Mouse (Mus musculus): ENCODE measurements around the gene Bace1.
"Not testable (repeated sequence)": the region's sequence is repeated elsewhere in the genome, so short reads cannot be mapped to it uniquely, and the experiment has no call there.

The Bace1 gene

GRCm38 (mm10) chr9:45839139-45839981, 980 bp downstream of the Bace1 start:
- peak; percentile 28 for DNase-seq

DNA sequence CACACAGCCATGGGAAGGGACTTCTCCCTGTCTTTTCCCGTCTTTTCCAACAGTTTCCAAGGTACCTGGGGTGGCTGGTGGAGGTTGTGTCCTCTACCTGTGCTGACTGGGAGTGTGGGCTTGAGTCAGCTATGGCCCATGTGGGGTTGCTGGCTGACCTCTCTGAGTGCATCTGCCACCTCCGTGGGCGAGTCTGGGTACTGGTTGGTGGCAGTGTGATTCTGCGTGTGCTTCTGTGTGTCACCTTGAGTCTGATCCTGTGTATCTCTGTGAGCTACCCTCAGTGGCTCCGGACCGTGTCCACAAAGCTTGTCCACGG, 1.6 kb downstream of the Bace1 start:
- DNase-seq: no peak

DNA sequence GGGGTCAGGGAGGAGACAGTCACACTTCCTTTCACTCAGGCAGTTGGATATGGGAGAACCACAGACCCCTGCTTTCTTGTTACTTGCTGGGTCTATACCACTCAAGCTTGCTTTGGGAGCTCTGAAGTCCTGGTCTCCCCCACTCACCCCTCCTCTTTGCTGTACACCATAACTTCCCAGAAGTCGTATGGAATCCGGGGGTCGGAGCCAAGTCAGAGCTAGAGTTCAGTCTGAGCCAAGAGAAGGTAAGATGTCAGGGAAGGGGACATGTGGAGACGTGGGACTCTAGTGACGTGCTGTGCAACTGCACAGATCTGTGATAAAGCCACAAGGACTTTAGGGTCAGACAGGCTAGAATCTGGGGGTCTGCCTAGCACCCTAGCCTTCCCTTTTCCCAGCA, 2.0 kb downstream of the Bace1 start:
- no peak for DNase-seq

- DNase-seq: no peak
These were observed 3.1 kb downstream of the Bace1 start for GRCm38 (mm10) chr9:45841458-45841857.

DNA sequence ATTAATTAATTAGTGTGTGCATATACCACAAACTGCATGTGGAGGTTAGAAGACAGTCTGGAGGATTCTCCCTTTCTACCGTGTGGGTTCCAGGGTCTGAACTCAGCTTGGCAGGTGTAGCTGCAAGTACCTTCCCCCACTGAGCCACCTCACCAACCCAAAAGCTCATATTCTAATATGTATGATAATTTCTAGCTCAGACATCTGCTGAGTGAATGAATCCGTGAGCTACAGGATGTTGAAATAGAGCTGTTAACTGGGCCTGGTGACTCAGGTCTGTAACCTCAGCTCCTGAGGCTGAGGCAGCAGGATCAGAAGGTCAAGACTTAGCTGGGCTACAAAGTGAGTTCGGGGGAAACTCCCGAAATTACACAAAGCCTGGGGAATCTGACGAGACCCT, 4.6 kb downstream of the Bace1 start:
- DNase-seq: no peak

DNA sequence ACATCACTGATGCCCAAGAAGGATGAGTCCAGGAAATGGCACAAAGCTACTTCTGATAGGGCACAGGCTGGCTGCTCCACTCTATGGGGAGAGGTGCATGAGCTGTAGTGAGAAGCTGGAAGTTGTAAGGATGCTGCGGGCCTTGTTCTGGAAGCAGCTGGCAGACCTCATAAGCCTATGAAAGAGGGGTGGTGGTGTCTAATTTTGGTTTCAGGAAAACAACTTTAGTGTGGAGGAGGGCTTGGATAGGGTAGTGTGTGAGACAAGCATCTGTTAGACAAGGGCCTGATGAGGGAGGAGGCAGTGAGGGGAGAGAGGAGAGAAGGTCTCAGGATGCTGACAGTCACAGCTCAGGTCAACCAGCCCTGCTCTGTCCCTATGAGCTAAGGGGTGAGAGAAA, 5.4 kb downstream of the Bace1 start:
- DNase-seq: no peak

- DNase-seq: no peak
These were observed 7.2 kb downstream of the Bace1 start for GRCm38 (mm10) chr9:45845541-45845940.

- DNase-seq: not testable (repeated sequence)
These were observed 7.8 kb downstream of the Bace1 start for GRCm38 (mm10) chr9:45846176-45846575.

GRCm38 (mm10) chr9:45846891-45847460, 8.6 kb downstream of the Bace1 start:
- DNase-seq: no peak

DNA sequence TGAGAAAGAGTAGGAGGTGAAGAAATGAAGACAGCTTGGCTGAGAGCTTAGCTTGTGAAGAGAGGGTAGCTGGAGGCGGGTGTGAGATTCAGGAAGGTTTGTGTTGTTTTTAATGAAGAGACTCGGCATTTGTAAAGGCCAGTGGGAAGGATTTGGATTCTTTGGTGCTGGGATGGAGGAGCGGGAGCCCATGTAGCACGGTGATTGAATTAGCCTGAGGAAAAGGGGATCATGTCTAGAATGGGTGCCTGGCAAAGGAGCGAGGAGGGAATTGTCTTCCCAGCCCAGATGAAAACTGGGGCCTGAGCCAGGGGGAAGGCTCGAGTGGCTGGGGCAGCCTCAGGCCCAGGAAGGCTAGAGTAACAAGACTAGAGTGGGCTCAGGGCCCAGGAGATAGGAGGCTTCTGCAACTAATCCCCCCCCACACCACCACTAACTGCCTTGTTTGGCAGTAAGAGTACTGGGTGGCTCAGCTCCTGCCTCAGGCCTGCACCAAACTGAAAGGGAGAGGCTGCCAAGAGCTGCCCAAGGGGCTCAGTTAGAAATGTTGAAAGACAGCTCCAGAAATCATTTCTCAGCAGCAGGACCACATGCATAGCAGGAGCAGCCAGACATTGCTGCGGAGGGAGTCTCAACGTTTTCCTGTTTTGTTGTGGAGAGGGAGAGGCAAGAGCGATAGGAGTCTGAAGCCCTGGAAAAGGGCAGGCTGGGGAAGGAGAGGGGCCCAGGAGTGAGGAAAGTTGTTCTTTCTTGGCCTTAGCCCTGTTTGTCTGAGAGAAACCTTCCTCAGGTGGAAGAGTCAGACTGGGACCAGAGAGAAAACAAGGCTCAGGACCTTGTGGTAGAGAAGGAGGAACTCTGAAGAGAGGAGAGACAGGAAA, 11.4 kb downstream of the Bace1 start:
- DNase-seq: no peak

GRCm38 (mm10) chr9:45850528-45851155, 12.3 kb downstream of the Bace1 start:
- no peak for DNase-seq

GRCm38 (mm10) chr9:45851330-45851729, 12.9 kb downstream of the Bace1 start:
- no peak for DNase-seq

- no peak for DNase-seq
These were observed 13.4 kb downstream of the Bace1 start for GRCm38 (mm10) chr9:45851776-45852175.

DNA sequence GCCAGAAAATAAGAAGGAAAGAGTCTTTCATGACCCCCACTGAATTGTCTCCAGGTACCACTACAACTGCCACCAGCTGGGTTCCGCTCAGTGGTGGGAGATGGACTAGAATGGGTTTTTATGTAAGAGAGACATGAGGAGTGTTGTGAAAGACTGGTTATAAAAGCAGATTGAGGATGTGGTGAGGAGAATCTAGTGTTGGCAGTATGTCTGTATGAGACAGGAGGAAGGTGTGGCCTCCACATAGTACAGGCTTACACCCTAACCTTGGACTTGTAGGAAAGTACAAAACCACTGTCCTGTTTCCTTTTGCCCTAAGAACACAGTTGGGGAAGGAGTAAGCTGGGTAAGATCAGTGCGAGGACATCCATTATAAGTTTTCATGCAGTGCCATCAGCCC, 15.3 kb downstream of the Bace1 start:
- DNase-seq: no peak

DNA sequence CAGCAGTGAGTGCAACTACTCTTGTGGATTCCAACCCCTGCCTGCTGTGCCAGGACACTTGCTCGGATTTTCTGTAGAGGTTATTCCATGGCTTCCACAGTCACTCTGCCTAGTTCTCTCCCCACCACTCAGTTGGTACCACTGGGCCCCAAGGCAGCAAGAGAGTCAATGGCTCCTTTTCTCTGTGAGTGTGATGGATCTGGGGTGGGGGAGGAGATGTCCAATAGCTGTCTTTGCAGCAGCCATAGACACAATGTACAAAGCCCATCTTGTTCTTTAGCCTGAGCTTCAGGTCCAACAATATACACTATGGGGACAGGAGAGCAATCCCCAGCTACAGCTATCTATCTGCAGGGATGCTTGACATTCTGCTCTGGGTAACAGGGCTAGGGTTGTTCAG, 15.8 kb downstream of the Bace1 start:
- DNase-seq: no peak

DNA sequence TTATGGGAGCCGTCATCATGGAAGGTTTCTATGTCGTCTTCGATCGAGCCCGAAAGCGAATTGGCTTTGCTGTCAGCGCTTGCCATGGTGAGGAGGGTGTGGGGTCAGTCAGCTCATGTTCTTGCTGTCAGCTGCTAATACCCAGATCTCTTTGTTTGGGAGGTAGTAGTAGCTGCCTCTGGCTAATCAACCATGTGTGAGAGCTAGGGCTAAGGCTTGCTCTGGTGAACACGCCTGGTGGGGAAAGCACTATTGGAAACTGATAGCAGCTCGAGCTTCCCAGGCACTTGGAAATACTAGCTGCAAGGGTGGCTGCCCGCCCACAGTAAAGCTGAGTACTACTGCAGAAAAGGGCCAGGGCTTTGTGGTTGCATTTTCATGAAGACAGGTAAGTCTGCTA, 21.0 kb downstream of the Bace1 start:
- no peak for DNase-seq

- no peak for DNase-seq
These were observed 23.4 kb downstream of the Bace1 start for GRCm38 (mm10) chr9:45861813-45862212.

GRCm38 (mm10) chr9:45869181-45869580, 30.8 kb downstream of the Bace1 start:
- DNase-seq: no peak

DNA sequence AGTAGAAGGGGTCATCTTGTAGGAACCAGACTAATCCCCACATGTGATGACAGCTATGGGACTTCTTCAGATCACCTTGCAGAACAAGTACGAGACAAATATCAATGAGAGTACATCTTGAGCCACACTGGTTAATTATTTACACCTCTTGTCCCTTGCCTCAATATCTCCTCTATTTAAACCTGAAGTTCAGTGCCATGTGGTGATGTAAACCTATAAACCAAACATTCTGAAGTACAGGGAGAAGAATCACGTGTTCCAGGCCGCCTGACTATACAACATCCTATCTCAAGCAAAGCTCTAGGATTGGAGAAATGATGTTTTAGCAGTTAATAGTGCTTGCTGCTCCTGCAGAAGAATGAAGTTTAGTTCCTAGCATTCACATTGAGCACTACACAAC, 31.9 kb downstream of the Bace1 start:
- no peak for DNase-seq

GRCm38 (mm10) chr9:45877928-45878327, 39.5 kb downstream of the Bace1 start:
- no peak for DNase-seq

DNA sequence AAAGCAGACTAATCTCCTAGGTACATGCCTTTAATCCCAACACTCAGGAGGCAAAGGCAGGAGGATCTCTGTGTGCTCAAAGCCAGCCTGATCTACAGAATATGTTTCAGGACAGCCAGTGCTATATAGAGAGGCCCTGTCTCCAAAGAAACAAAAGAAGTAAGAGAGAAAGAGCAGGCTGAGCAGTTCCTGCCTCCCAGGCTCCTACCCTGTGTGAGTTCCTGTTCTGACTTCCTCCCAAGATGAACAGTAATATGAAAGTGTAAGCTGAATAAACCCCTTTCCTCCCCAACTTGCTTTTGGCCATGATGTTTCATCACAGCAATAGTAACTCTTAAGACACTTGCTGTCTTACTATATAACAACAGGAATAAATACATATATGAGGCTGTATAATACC, 55.3 kb downstream of the Bace1 start:
- DNase-seq: no peak

DNA sequence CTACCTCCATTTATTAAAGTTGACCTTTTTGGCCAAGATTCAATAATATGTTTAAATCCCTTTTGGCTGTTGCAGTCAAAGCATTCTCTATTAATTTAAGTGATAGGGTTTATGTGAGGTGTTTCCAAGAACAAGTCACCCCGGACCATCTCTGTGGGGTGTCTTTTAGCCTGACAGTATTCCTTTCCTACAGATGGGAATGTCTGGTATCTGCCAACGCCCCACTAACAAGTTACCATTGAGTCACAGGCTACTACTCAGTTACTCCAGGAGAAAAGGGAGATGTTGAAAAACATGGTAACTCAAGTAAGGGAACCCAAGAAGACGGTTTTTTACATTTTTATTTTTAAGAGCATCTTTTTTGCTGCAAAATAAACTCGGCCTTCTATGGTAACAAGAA, 66.8 kb downstream of the Bace1 start:
- no peak for DNase-seq

GRCm38 (mm10) chr9:45905811-45906237, 67.4 kb downstream of the Bace1 start:
- DNase-seq: peak; percentile 62
